Mouse (Mus musculus) lung, postnatal 36 days (tissue): ENCODE measurements at regions not wholly inside any gene's neighbourhood (a gene's known extent, or its start where the extent isn't known, plus 50 kb on each side); places are given as distances from the start of the nearest gene placed in this dataset.
A peak's percentile ranks its signal among the peaks of the same experiment; 100 is the strongest.

Experiments
- DNase-seq: peaks from one replicate; pipeline ENCODE4 v3.0.0; 2022; ENCODE audit warnings: mixed read lengths

GRCm38 (mm10) chr4:125765171-125765570 is 259.2 kb upstream of the Csf3r start:
- DNase-seq: no peak

GRCm38 (mm10) chr4:125777126-125777525 is 247.2 kb upstream of the Csf3r start:
- DNase-seq: no peak

GRCm38 (mm10) chr4:125780113-125780512 is 244.2 kb upstream of the Csf3r start:
- no peak for DNase-seq

- DNase-seq: no peak
Measured at GRCm38 (mm10) chr4:125780921-125781487, 243.3 kb upstream of the Csf3r start.

- DNase-seq: no peak
Measured at GRCm38 (mm10) chr4:125782346-125782745, 242.0 kb upstream of the Csf3r start.

- no peak for DNase-seq
Measured at GRCm38 (mm10) chr4:125786083-125786482, 238.3 kb upstream of the Csf3r start.

- no peak for DNase-seq
Measured at GRCm38 (mm10) chr4:125794679-125795078, 229.7 kb upstream of the Csf3r start.

GRCm38 (mm10) chr4:125807923-125808322 is 216.4 kb upstream of the Csf3r start:
- DNase-seq: no peak

- DNase-seq: no peak
Measured at GRCm38 (mm10) chr4:125809446-125810108, 214.8 kb upstream of the Csf3r start.

- no peak for DNase-seq
Measured at GRCm38 (mm10) chr4:125810247-125810646, 214.1 kb upstream of the Csf3r start.

GRCm38 (mm10) chr4:125814311-125814710 is 210.0 kb upstream of the Csf3r start:
- no peak for DNase-seq

GRCm38 (mm10) chr4:125815276-125815675 is 209.1 kb upstream of the Csf3r start:
- no peak for DNase-seq

GRCm38 (mm10) chr4:125824525-125824924 is 199.8 kb upstream of the Csf3r start:
- no peak for DNase-seq

GRCm38 (mm10) chr4:125826416-125826815 is 197.9 kb upstream of the Csf3r start:
- no peak for DNase-seq

- DNase-seq: no peak
Measured at GRCm38 (mm10) chr4:125835250-125835649, 189.1 kb upstream of the Csf3r start.

GRCm38 (mm10) chr4:125847568-125847967 is 176.8 kb upstream of the Csf3r start:
- no peak for DNase-seq

GRCm38 (mm10) chr4:125850300-125850699 is 174.1 kb upstream of the Csf3r start:
- DNase-seq: peak; percentile 55

- DNase-seq: no peak
Measured at GRCm38 (mm10) chr4:125852545-125852944, 171.8 kb upstream of the Csf3r start.

- DNase-seq: no peak
Measured at GRCm38 (mm10) chr4:125855983-125856591, 168.3 kb upstream of the Csf3r start.

- DNase-seq: no peak
Measured at GRCm38 (mm10) chr4:125856781-125857180, 167.6 kb upstream of the Csf3r start.

- DNase-seq: no peak
Measured at GRCm38 (mm10) chr4:125865057-125865456, 159.3 kb upstream of the Csf3r start.

- DNase-seq: no peak
Measured at GRCm38 (mm10) chr4:125865728-125866127, 158.6 kb upstream of the Csf3r start.

GRCm38 (mm10) chr4:125871211-125871610 is 153.1 kb upstream of the Csf3r start:
- DNase-seq: no peak

GRCm38 (mm10) chr4:125880028-125880427 is 144.3 kb upstream of the Csf3r start:
- DNase-seq: no peak
